Mouse (Mus musculus) embryonic facial prominence, embryonic 10.5 days (tissue): Measurements from ENCODE around the gene Tap1. TPM values are rescaled to one million over a fixed set of nuclear protein-coding genes. Genes with fewer than 3 reads are reported as not detected.
"Not testable (repeated sequence)": the region's sequence is repeated elsewhere in the genome, so short reads cannot be mapped to it uniquely, and the experiment has no call there.

Experiments used
- DNase-seq: peaks from one replicate; pipeline ENCODE4 v3.0.0-alpha.2; 2017; ENCODE audit warnings: low spot score
- H3K27ac ChIP-seq: fragments of 300-500 bp; sonication (generic); replicated peaks from 2 replicates; pipeline ENCODE4 v1.5.1; 2016; ENCODE audit warnings: mild to moderate bottlenecking
- H3K27me3 ChIP-seq: fragments of 300-500 bp; sonication (generic); replicated peaks from 2 replicates; pipeline ENCODE4 v1.6.1; 2016; ENCODE audit warnings: low read depth, mild to moderate bottlenecking; ENCODE audit not compliant: poor library complexity, severe bottlenecking
- H3K36me3 ChIP-seq: fragments of 300-500 bp; sonication (generic); replicated peaks from 2 replicates; pipeline ENCODE4 v1.6.1; 2016; ENCODE audit warnings: mild to moderate bottlenecking, moderate library complexity
- H3K4me1 ChIP-seq: fragments of 300-500 bp; sonication (generic); 2 replicates; pipeline ENCODE4 v1.6.1; 2016
- H3K4me3 ChIP-seq: fragments of 300-500 bp; sonication (generic); 2 replicates; pipeline ENCODE4 v1.5.1; 2016; ENCODE audit warnings: mild to moderate bottlenecking, moderate library complexity
- H3K9me3 ChIP-seq: fragments of 300-500 bp; sonication (generic); 2 replicates; pipeline ENCODE4 v1.6.1; 2016; ENCODE audit warnings: mild to moderate bottlenecking
- WGBS: fragments of 180-500 bp; shearing (Covaris S2); methylation state at CpG from one replicate; pipeline ENCODE4 v1.1.7; 2016; 5-methylcytosine and 5-hydroxymethylcytosine counted together
- polyA plus RNA-seq: library from polyadenylated mRNA; unstranded; fragments of >200 nt; fragmentation: Nextera tagmentation; extraction: Ambion mirVana; gene quantifications from 2 replicates; pipeline ENCODE4 v1.2.1, GENCODE M21; 2016

The Tap1 gene
- 2.8 and 2.9 TPM in 2 replicates for polyA plus RNA-seq

- peaks cover 99% of the 10 kb centered on the region for H3K27me3 ChIP-seq
- H3K9me3 ChIP-seq = no peaks in the 10 kb centered on the region
- WGBS = under 1% methylated on average over 46 of the region's 46 CpGs
- DNase-seq = peak; percentile 97
- peak within 1 kb of the TSS; percentile 63 for H3K4me3 ChIP-seq
- peaks cover 19% of the 10 kb centered on the region for H3K4me1 ChIP-seq
- H3K27ac ChIP-seq = peak within 1 kb of the TSS; percentile 67
- H3K36me3 ChIP-seq = no peaks in the 10 kb centered on the region
These were observed at the start of gene Tap1, which contains the start of gene Psmb9 for GRCm38 (mm10) chr17:34187261-34187916. Gene Tap1, plus strand, starts transcription at chr17:34187553. Gene Psmb9, minus strand, starts transcription at chr17:34187764.

DNA sequence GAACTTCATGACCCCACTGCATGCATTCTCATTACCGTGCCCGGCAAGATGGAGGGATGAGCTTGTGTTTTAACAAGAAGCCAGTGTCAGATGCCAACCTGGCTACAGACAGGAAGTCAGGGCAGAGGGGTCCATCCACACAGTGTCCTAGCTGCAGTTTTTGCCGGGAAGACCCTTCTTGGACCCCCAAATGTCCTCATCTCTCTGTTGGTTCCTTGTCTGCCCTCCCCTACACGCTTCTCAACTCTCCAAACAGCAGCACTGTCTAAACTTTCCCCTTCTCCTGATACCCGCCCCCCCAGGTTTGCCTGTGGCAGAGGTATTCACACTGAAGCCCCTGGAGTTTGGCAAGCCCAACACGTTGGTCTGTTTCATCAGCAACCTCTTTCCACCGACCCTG is 49.8 kb upstream of the Tap1 start:
- H3K4me1 ChIP-seq = peaks cover 32% of the 10 kb centered on the region
- H3K9me3 ChIP-seq = no peaks in the 10 kb centered on the region
- peaks cover 58% of the 10 kb centered on the region for H3K27me3 ChIP-seq
- no peak overlapping the region for H3K4me3 ChIP-seq
- no peak for DNase-seq
- no peak overlapping the region for H3K27ac ChIP-seq
- WGBS = 77% methylated on average over 7 of the region's 7 CpGs
- no peaks in the 10 kb centered on the region for H3K36me3 ChIP-seq

DNA sequence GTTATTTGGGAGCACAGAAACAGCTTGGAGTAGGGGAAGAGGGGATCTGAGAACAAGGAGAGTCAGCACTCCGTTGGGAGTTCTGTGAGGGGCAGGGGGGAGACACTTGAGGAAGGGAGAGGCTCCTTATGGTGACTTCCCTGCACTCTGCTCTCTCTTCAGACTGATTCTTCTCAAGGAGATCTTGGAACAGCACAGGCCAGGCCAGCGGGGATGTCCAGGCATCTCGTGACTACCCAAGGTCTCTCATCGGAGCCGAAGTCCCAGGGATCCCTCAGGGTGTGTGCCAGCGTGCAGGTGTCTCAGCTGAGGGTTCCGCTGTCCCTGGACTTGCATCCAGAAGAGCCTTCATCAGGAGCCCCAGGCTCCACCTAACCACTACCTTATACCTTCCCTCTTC is 48.7 kb upstream of the Tap1 start:
- Histone ChIP-seq H3K36me3 (no peaks in the 10 kb centered on the region), H3K27ac (no peak overlapping the region), H3K4me3 (peak overlapping the region; percentile 55; the same call in 1 of the 2 replicates), H3K4me1 (peaks cover 42% of the 10 kb centered on the region), H3K9me3 (no peaks in the 10 kb centered on the region), H3K27me3 (peaks cover 58% of the 10 kb centered on the region)
- WGBS = 76% methylated on average over 7 of the region's 7 CpGs
- DNase-seq = no peak

- no peaks in the 10 kb centered on the region for H3K36me3 ChIP-seq
- H3K9me3 ChIP-seq = no peaks in the 10 kb centered on the region
- peaks cover 42% of the 10 kb centered on the region for H3K4me1 ChIP-seq
- H3K27ac ChIP-seq = no peak overlapping the region
- WGBS = 1% methylated on average over 16 of the region's 16 CpGs
- DNase-seq = peak; percentile 71
- peaks cover 58% of the 10 kb centered on the region for H3K27me3 ChIP-seq
- peak overlapping the region; percentile 55 for H3K4me3 ChIP-seq
These were observed 47.9 kb upstream of the Tap1 start for GRCm38 (mm10) chr17:34139416-34139815.

DNA sequence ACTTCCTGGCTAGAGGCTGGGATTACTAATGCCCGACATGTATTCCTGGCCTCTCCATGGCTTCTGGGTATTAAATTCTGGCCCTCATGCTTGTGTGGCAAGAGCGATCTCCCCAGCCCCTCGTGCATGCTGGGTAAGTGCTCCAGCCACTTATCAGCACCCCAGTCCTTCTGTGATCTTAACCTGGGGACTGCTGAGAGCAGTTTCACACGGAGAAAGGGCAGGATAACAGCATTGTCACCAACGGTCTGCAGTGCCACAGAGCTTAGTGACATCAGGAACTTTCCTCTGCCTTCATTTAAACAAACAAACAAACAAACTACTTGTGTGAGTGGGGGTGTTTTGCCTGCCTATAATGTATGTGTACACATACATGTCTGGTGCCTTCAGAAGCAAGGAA is 47.1 kb upstream of the Tap1 start:
- peaks cover 58% of the 10 kb centered on the region for H3K27me3 ChIP-seq
- H3K27ac ChIP-seq = no peak overlapping the region
- DNase-seq = no peak
- 10% methylated on average over 5 of the region's 5 CpGs for WGBS
- H3K4me1 ChIP-seq = peaks cover 42% of the 10 kb centered on the region
- peak overlapping the region; percentile 55 for H3K4me3 ChIP-seq
- no peaks in the 10 kb centered on the region for H3K9me3 ChIP-seq
- H3K36me3 ChIP-seq = no peaks in the 10 kb centered on the region

GRCm38 (mm10) chr17:34141448-34141847 is 45.9 kb upstream of the Tap1 start:
- Histone ChIP-seq H3K4me1 (peaks cover 36% of the 10 kb centered on the region), H3K36me3 (no peaks in the 10 kb centered on the region), H3K27ac (no peak overlapping the region), H3K9me3 (no peaks in the 10 kb centered on the region), H3K27me3 (peaks cover 51% of the 10 kb centered on the region), H3K4me3 (no peak overlapping the region)
- 57% methylated on average over 4 of the region's 4 CpGs for WGBS
- no peak for DNase-seq

DNA sequence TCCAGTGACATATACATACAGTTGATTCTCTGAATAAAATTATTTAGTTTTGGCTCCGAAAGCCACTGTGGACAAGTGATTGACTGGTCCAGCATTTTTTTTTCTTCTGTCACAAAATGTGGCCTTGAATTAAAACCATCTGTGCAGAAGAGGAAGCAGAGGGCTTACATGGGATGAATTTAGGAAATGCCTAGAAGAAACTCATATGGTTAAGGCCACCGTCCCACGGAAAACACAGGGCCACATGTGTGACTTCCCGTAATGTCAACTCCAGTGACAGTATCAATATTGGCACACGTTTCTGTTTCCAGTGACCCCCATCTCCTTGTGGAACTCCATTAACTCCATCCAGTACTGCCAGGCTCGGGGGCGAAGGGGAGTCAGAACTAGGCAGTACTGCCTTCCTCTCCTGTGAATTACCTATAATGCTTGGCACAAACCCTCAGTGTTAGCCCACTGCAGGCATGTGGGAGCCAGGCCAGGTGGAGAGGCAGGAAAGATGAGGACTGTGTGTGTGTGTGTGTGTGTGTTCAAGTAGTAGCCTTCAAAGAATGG is 44.8 kb upstream of the Tap1 start:
- 61% methylated on average over 7 of the region's 7 CpGs for WGBS
- Histone ChIP-seq H3K36me3 (no peaks in the 10 kb centered on the region), H3K4me1 (peaks cover 36% of the 10 kb centered on the region), H3K27ac (peak overlapping the region; percentile 14; the same call in 1 of the 2 replicates), H3K4me3 (no peak overlapping the region), H3K27me3 (peaks cover 41% of the 10 kb centered on the region), H3K9me3 (no peaks in the 10 kb centered on the region)
- DNase-seq = no peak

- peaks cover 36% of the 10 kb centered on the region for H3K4me1 ChIP-seq
- no peaks in the 10 kb centered on the region for H3K36me3 ChIP-seq
- H3K27ac ChIP-seq = peak within 1 kb of the TSS; percentile 14; the same call in 1 of the 2 replicates
- no peaks in the 10 kb centered on the region for H3K9me3 ChIP-seq
- peaks cover 36% of the 10 kb centered on the region for H3K27me3 ChIP-seq
- DNase-seq = peak; percentile 31
- no peak within 1 kb of the TSS for H3K4me3 ChIP-seq
- 31% methylated on average over 7 of the region's 7 CpGs for WGBS
These were observed 44.3 kb upstream of the Tap1 start, which contains the start of gene H2-DMb2 for GRCm38 (mm10) chr17:34143033-34143432. Gene H2-DMb2, plus strand, starts transcription at chr17:34143307.

DNA sequence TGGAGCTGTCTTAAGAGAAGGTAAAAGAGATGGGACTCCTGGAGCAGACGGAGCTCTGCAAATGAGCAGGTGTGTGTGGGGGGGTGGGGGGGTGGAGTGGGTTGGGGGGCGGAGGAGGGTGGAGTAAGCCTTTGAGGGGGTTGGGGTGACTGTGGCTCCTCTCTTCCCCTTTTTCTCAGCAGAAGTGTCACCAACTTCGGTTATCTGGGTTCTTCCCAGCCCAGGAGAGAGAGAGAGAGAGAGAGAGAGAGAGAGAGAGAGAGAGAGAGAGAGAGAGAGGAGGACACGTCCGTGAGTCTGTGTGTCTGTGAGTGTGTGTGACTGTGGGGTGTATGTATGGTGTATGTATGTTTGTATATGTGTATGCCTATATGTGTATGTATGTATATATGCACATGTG is 43.9 kb upstream of the Tap1 start:
- no peak overlapping the region for H3K4me3 ChIP-seq
- no peaks in the 10 kb centered on the region for H3K36me3 ChIP-seq
- no peak overlapping the region for H3K27ac ChIP-seq
- peaks cover 36% of the 10 kb centered on the region for H3K4me1 ChIP-seq
- WGBS = 73% methylated on average over 5 of the region's 5 CpGs
- no peak for DNase-seq
- peaks cover 31% of the 10 kb centered on the region for H3K27me3 ChIP-seq
- no peaks in the 10 kb centered on the region for H3K9me3 ChIP-seq

DNA sequence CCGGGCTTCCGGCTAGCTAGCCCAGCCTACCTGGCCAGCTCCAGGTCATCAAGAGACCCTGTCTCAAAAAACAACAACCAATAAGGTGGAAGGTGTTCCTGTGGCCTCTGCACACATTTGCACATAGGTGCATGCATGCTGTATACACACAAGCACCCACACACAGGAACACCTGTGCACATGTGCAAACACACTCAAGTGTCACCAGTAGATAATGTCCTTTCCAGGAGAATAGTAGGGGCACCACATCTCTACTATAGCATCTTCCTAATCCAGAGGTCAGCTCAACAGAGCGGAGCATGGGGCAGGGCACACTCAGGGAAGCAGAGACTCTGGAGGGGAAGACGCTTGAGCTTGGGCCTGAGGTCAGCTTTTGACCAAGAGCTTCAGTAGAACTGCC is 43.1 kb upstream of the Tap1 start:
- H3K4me3 ChIP-seq, H3K9me3 ChIP-seq, H3K27ac ChIP-seq, DNase-seq, H3K36me3 ChIP-seq: not testable (repeated sequence)
- peaks cover 29% of the 10 kb centered on the region for H3K4me1 ChIP-seq
- 85% methylated on average over 4 of the region's 4 CpGs for WGBS
- peaks cover 24% of the 10 kb centered on the region for H3K27me3 ChIP-seq

DNA sequence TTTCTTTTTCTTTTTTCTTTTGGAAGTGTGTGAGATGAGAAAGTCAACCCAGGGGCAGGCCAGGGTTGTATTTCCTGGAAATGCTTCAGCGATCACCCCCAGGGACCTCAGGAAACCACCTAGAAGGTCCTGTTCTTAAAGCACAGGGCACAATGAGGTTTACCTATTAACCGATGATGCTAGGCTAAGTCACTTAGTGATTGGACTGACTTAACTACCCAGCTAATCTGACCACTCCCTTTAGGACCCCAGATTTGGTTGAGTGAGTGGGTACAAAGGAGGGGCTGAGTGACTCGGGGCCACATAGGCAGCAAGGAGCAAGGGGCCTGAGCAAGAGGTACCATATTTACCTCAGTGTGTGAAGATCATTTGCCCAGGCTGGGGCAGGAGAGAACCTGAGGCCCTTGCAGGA is 42.4 kb upstream of the Tap1 start:
- Histone ChIP-seq H3K27ac (no peak overlapping the region), H3K4me3 (no peak overlapping the region), H3K4me1 (peaks cover 22% of the 10 kb centered on the region), H3K36me3 (no peaks in the 10 kb centered on the region), H3K27me3 (peaks cover 16% of the 10 kb centered on the region), H3K9me3 (no peaks in the 10 kb centered on the region)
- DNase-seq = no peak
- WGBS = 73% methylated on average over 3 of the region's 3 CpGs

GRCm38 (mm10) chr17:34152923-34153322 is 34.4 kb upstream of the Tap1 start, which contains the start of gene H2-DMb1:
Gene H2-DMb1, plus strand, starts transcription at chr17:34153072.
- Histone ChIP-seq H3K27me3 (no peaks in the 10 kb centered on the region), H3K36me3 (no peaks in the 10 kb centered on the region), H3K4me1 (no peaks in the 10 kb centered on the region), H3K9me3 (no peaks in the 10 kb centered on the region), H3K4me3 (no peak within 1 kb of the TSS), H3K27ac (no peak within 1 kb of the TSS)
- WGBS = 60% methylated on average over 4 of the region's 4 CpGs
- no peak for DNase-seq

GRCm38 (mm10) chr17:34155534-34155933 is 31.8 kb upstream of the Tap1 start:
- no peak for DNase-seq

More at GRCm38 (mm10) chr17:34155534-34155933, 31.8 kb upstream of the Tap1 start:
- Histone ChIP-seq H3K27ac (no peak overlapping the region), H3K4me3 (no peak overlapping the region), H3K27me3 (no peaks in the 10 kb centered on the region), H3K9me3 (no peaks in the 10 kb centered on the region), H3K36me3 (no peaks in the 10 kb centered on the region), H3K4me1 (no peaks in the 10 kb centered on the region)
- WGBS = 68% methylated on average over 5 of the region's 5 CpGs
